Mouse (Mus musculus): ENCODE measurements at regions not wholly inside any gene's neighbourhood (a gene's known extent, or its start where the extent isn't known, plus 50 kb on each side); places are given as distances from the start of the nearest gene placed in this dataset.

GRCm38 (mm10) chr14:91889141-91889631 lies 2001.3 kb downstream of the Pcdh9 start:
- peak; percentile 45 for DNase-seq (ENCODE audit: low read depth)
- TF ChIP-seq CTCF (IDR thresholded peaks at IDR 0.05; ENCODE audit: borderline replicate concordance, extremely low read depth, insufficient read depth, insufficient read length) (no peak), POLR2A (IDR thresholded peaks at IDR 0.05; ENCODE audit: borderline replicate concordance, extremely low read depth, insufficient read depth, insufficient read length, poor library complexity, severe bottlenecking) (no peak)

DNA sequence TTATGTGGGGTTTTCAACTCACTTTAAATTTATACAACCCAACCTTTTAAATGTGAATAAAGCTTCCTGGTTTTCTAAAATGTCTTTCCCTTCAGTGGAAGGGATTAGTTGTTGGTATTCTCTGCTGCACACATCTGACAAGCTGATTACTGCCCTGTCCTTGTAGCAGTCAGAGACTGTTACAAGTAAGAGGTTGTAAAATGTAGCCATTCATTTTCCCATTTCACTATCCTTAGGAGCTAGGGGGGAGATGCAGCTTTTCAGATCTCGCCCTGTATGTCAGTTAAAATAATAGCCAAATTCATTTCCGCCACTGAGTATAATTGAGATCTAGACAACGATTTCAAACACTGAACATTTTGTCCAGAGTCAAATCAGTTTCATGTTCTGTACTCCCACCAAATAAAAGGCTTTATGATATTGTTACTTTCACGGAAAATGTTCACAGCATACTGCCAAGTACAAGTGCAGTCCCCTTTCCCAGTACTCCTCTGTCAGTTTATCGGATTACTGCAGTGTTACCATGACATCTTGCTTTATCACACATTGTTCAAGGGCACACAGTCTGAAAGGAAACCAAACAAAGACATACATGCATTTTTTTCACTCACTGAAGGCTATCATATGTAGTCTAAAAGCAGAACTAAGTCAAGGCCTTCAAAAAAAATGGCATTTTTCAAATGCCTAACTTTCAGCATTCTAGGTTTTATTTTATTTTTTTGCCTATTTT lies 2024.4 kb downstream of the Pcdh9 start:
- peak; percentile 65 for DNase-seq (ENCODE audit: low read depth)
- no peak for TF ChIP-seq CTCF (IDR thresholded peaks at IDR 0.05; ENCODE audit: borderline replicate concordance, extremely low read depth, insufficient read depth, insufficient read length)
- no peak for TF ChIP-seq POLR2A (IDR thresholded peaks at IDR 0.05; ENCODE audit: borderline replicate concordance, extremely low read depth, insufficient read depth, insufficient read length, poor library complexity, severe bottlenecking)

GRCm38 (mm10) chr14:91852258-91852657 lies 2038.2 kb downstream of the Pcdh9 start:
- TF ChIP-seq POLR2A (IDR thresholded peaks at IDR 0.05; ENCODE audit: borderline replicate concordance, extremely low read depth, insufficient read depth, insufficient read length, poor library complexity, severe bottlenecking): no peak
- TF ChIP-seq CTCF (IDR thresholded peaks at IDR 0.05; ENCODE audit: borderline replicate concordance, extremely low read depth, insufficient read depth, insufficient read length): no peak
- DNase-seq (ENCODE audit: low read depth): no peak

Data from brain, embryonic 14.5 days (tissue).